Mouse (Mus musculus) midbrain, embryonic 10.5 days (tissue): ENCODE results near the gene Dlgap4. TPM values are rescaled to one million over a fixed set of nuclear protein-coding genes. Genes with fewer than 3 reads are reported as not detected.

Experiments used
- DNase-seq: peaks from one replicate; pipeline ENCODE4 v3.0.0-alpha.2; 2017; ENCODE audit warnings: low spot score
- H3K27ac ChIP-seq: fragments of 300-500 bp; sonication (generic); replicated peaks from 2 replicates; pipeline ENCODE4 v1.5.1; 2016; ENCODE audit warnings: mild to moderate bottlenecking
- H3K27me3 ChIP-seq: fragments of 300-500 bp; sonication (generic); 2 replicates; pipeline ENCODE4 v1.6.1; 2016; ENCODE audit warnings: low read depth, mild to moderate bottlenecking; ENCODE audit not compliant: poor library complexity, severe bottlenecking
- H3K36me3 ChIP-seq: fragments of 300-500 bp; sonication (generic); 2 replicates; pipeline ENCODE4 v1.6.1; 2016; ENCODE audit warnings: mild to moderate bottlenecking, moderate library complexity
- H3K4me1 ChIP-seq: fragments of 300-500 bp; sonication (generic); 2 replicates; pipeline ENCODE4 v1.6.1; 2016
- H3K4me3 ChIP-seq: fragments of 300-500 bp; sonication (generic); 2 replicates; pipeline ENCODE4 v1.5.1; 2016; ENCODE audit warnings: mild to moderate bottlenecking, moderate library complexity
- H3K9me3 ChIP-seq: fragments of 300-500 bp; sonication (generic); replicated peaks from 2 replicates; pipeline ENCODE4 v1.6.1; 2016; ENCODE audit warnings: mild to moderate bottlenecking
- WGBS: fragments of 180-500 bp; shearing (Covaris S2); methylation state at CpG from one replicate; pipeline ENCODE4 v1.1.7; 2016; 5-methylcytosine and 5-hydroxymethylcytosine counted together
- polyA plus RNA-seq: library from polyadenylated mRNA; unstranded; fragments of >200 nt; fragmentation: Nextera tagmentation; extraction: Ambion mirVana; gene quantifications from 2 replicates; pipeline ENCODE4 v1.2.1, GENCODE M21; 2016

Gene Dlgap4
- polyA plus RNA-seq, 1 experiment from 2014 or later, result 128 TPM

- Histone ChIP-seq H3K27ac (peak overlapping the region; percentile 98), H3K4me1 (peaks cover 83% of the 10 kb centered on the region), H3K4me3 (peak overlapping the region; percentile 86), H3K9me3 (no peaks in the 10 kb centered on the region), H3K27me3 (no peaks in the 10 kb centered on the region), H3K36me3 (no peaks in the 10 kb centered on the region)
- DNase-seq, result no peak
- WGBS, result 3% methylated on average over 15 of the region's 15 CpGs
Observed at GRCm38 (mm10) chr2:156722071-156722575, 108.6 kb downstream of the Dlgap4 start.

- Histone ChIP-seq H3K4me1 (peaks cover 78% of the 10 kb centered on the region), H3K4me3 (peak overlapping the region; percentile 86), H3K27ac (peak overlapping the region; percentile 98; the same call in 1 of the 2 replicates), H3K9me3 (no peaks in the 10 kb centered on the region), H3K27me3 (no peaks in the 10 kb centered on the region), H3K36me3 (no peaks in the 10 kb centered on the region)
- WGBS, result 61% methylated on average over 5 of the region's 5 CpGs
- no peak for DNase-seq
Observed at GRCm38 (mm10) chr2:156722752-156723151, 109.2 kb downstream of the Dlgap4 start.

GRCm38 (mm10) chr2:156723899-156724523 lies 110.5 kb downstream of the Dlgap4 start:
- DNase-seq, result no peak
- H3K27ac ChIP-seq, result no peak overlapping the region
- peaks cover 65% of the 10 kb centered on the region for H3K4me1 ChIP-seq
- H3K4me3 ChIP-seq, result peak overlapping the region; percentile 18; the same call in 1 of the 2 replicates
- H3K9me3 ChIP-seq, result no peaks in the 10 kb centered on the region
- no peaks in the 10 kb centered on the region for H3K27me3 ChIP-seq
- WGBS, result 89% methylated on average over 1 of the region's 1 CpGs
- H3K36me3 ChIP-seq, result peaks cover 9% of the 10 kb centered on the region

GRCm38 (mm10) chr2:156724871-156725270 lies 111.4 kb downstream of the Dlgap4 start:
- 88% methylated on average over 4 of the region's 4 CpGs for WGBS
- no peaks in the 10 kb centered on the region for H3K27me3 ChIP-seq
- no peak for DNase-seq
- peaks cover 9% of the 10 kb centered on the region for H3K36me3 ChIP-seq
- H3K4me1 ChIP-seq, result peaks cover 66% of the 10 kb centered on the region
- H3K27ac ChIP-seq, result no peak overlapping the region
- H3K4me3 ChIP-seq, result no peak overlapping the region
- no peaks in the 10 kb centered on the region for H3K9me3 ChIP-seq

GRCm38 (mm10) chr2:156726344-156726743 lies 112.8 kb downstream of the Dlgap4 start:
- DNase-seq, result no peak
- Histone ChIP-seq H3K4me3 (no peak overlapping the region), H3K4me1 (peaks cover 63% of the 10 kb centered on the region), H3K36me3 (peaks cover 14% of the 10 kb centered on the region), H3K27me3 (no peaks in the 10 kb centered on the region), H3K27ac (0 out of 2 replicates have a peak overlapping the region, but pooled peaks have one; percentile 3), H3K9me3 (no peaks in the 10 kb centered on the region)
- 47% methylated on average over 7 of the region's 7 CpGs for WGBS

GRCm38 (mm10) chr2:156726878-156727277 lies 113.4 kb downstream of the Dlgap4 start:
- Histone ChIP-seq H3K27me3 (no peaks in the 10 kb centered on the region), H3K4me1 (peaks cover 63% of the 10 kb centered on the region), H3K4me3 (no peak overlapping the region), H3K27ac (0 out of 2 replicates have a peak overlapping the region, but pooled peaks have one; percentile 3), H3K9me3 (no peaks in the 10 kb centered on the region), H3K36me3 (peaks cover 14% of the 10 kb centered on the region)
- DNase-seq, result no peak
- WGBS, result 76% methylated on average over 3 of the region's 3 CpGs

GRCm38 (mm10) chr2:156729537-156730469 lies 116.3 kb downstream of the Dlgap4 start:
- peaks cover 45% of the 10 kb centered on the region for H3K4me1 ChIP-seq
- no peaks in the 10 kb centered on the region for H3K9me3 ChIP-seq
- H3K27ac ChIP-seq, result no peak overlapping the region
- 73% methylated on average over 9 of the region's 10 CpGs for WGBS
- no peak for DNase-seq
- H3K4me3 ChIP-seq, result no peak overlapping the region
- H3K27me3 ChIP-seq, result no peaks in the 10 kb centered on the region
- H3K36me3 ChIP-seq, result peaks cover 19% of the 10 kb centered on the region

- 82% methylated on average over 12 of the region's 12 CpGs for WGBS
- peaks cover 45% of the 10 kb centered on the region for H3K4me1 ChIP-seq
Observed at GRCm38 (mm10) chr2:156730501-156730921, 117.0 kb downstream of the Dlgap4 start.

GRCm38 (mm10) chr2:156731592-156731991 lies 118.1 kb downstream of the Dlgap4 start:
- Histone ChIP-seq H3K27me3 (no peaks in the 10 kb centered on the region), H3K9me3 (no peaks in the 10 kb centered on the region), H3K4me3 (no peak overlapping the region), H3K27ac (no peak overlapping the region), H3K36me3 (peaks cover 21% of the 10 kb centered on the region), H3K4me1 (peaks cover 45% of the 10 kb centered on the region)
- DNase-seq, result no peak

More at GRCm38 (mm10) chr2:156730501-156730921, 117.0 kb downstream of the Dlgap4 start:
- Histone ChIP-seq H3K4me3 (no peak overlapping the region), H3K27me3 (no peaks in the 10 kb centered on the region), H3K9me3 (no peaks in the 10 kb centered on the region), H3K36me3 (peaks cover 19% of the 10 kb centered on the region), H3K27ac (0 out of 2 replicates have a peak overlapping the region, but pooled peaks have one; percentile 13)
- no peak for DNase-seq

- Histone ChIP-seq H3K27me3 (no peaks in the 10 kb centered on the region), H3K9me3 (no peaks in the 10 kb centered on the region), H3K4me3 (no peak overlapping the region), H3K4me1 (peaks cover 45% of the 10 kb centered on the region), H3K36me3 (peaks cover 24% of the 10 kb centered on the region), H3K27ac (peak overlapping the region; percentile 28; the same call in 1 of the 2 replicates)
- 82% methylated on average over 6 of the region's 6 CpGs for WGBS
- DNase-seq, result no peak
Observed at GRCm38 (mm10) chr2:156732109-156732508, 118.6 kb downstream of the Dlgap4 start.

GRCm38 (mm10) chr2:156735761-156736335 lies 122.3 kb downstream of the Dlgap4 start:
- no peaks in the 10 kb centered on the region for H3K9me3 ChIP-seq
- DNase-seq, result no peak
- H3K27me3 ChIP-seq, result no peaks in the 10 kb centered on the region
- WGBS, result 75% methylated on average over 3 of the region's 3 CpGs
- no peak overlapping the region for H3K4me3 ChIP-seq
- H3K4me1 ChIP-seq, result peaks cover 38% of the 10 kb centered on the region
- peaks cover 32% of the 10 kb centered on the region for H3K36me3 ChIP-seq
- no peak overlapping the region for H3K27ac ChIP-seq

GRCm38 (mm10) chr2:156736846-156737245 lies 123.3 kb downstream of the Dlgap4 start:
- Histone ChIP-seq H3K4me3 (no peak overlapping the region), H3K27ac (no peak overlapping the region), H3K4me1 (peaks cover 44% of the 10 kb centered on the region), H3K9me3 (no peaks in the 10 kb centered on the region), H3K27me3 (no peaks in the 10 kb centered on the region), H3K36me3 (peaks cover 32% of the 10 kb centered on the region)
- WGBS, result 70% methylated on average over 7 of the region's 7 CpGs
- no peak for DNase-seq
